Mouse (Mus musculus): ENCODE measurements around the gene Dnm1.
A peak's percentile ranks its signal among the peaks of the same experiment; 100 is the strongest.

The Dnm1 gene

GRCm38 (mm10) chr2:32353007-32353542 is at the start of gene Dnm1:
Gene Dnm1, minus strand, starts transcription at chr2:32353338.
- Histone ChIP-seq H3K27me3 (ENCODE audit: insufficient read depth, low read length) (peaks cover 53% of the 10 kb centered on the region), H3K4me1 (replicated peaks; ENCODE audit: low read depth, low read length) (peaks cover 61% of the 10 kb centered on the region), H3K9me3 (ENCODE audit: low read length) (no peaks in the 10 kb centered on the region), H3K4me3 (replicated peaks; ENCODE audit: low read length) (peak within 1 kb of the TSS; percentile 88), H3K36me3 (ENCODE audit: insufficient read depth, low read length) (no peaks in the 10 kb centered on the region)
- TF ChIP-seq NANOG (IDR thresholded peaks at IDR 0.05; ENCODE audit: borderline replicate concordance, low read length), result no peak
- no peak for TF ChIP-seq POU5F1 (IDR thresholded peaks at IDR 0.05; ENCODE audit: borderline replicate concordance, low read length)
- TF ChIP-seq CTCF (conservative IDR thresholded peaks at IDR 0.05; ENCODE audit: low read length), result peak; percentile 18; the same call in 1 of the 2 replicates

- peaks cover 10% of the 10 kb centered on the region for H3K9me3 ChIP-seq (ENCODE audit: low read length)
- H3K4me1 ChIP-seq (replicated peaks; ENCODE audit: low read depth, low read length), result peaks cover 53% of the 10 kb centered on the region
- peak overlapping the region; percentile 95 for H3K4me3 ChIP-seq (replicated peaks; ENCODE audit: low read length)
- H3K27me3 ChIP-seq (ENCODE audit: insufficient read depth, low read length), result no peaks in the 10 kb centered on the region
- peaks cover 26% of the 10 kb centered on the region for H3K36me3 ChIP-seq (ENCODE audit: insufficient read depth, low read length)
- TF ChIP-seq CTCF (conservative IDR thresholded peaks at IDR 0.05; ENCODE audit: low read length) (no peak), NANOG (IDR thresholded peaks at IDR 0.05; ENCODE audit: borderline replicate concordance, low read length) (no peak), POU5F1 (IDR thresholded peaks at IDR 0.05; ENCODE audit: borderline replicate concordance, low read length) (no peak)
These were observed 43.6 kb upstream of the Dnm1 start for GRCm38 (mm10) chr2:32396695-32397094.

GRCm38 (mm10) chr2:32395946-32396621 is 42.9 kb upstream of the Dnm1 start:
- TF ChIP-seq NANOG (IDR thresholded peaks at IDR 0.05; ENCODE audit: borderline replicate concordance, low read length) (no peak), CTCF (conservative IDR thresholded peaks at IDR 0.05; ENCODE audit: low read length) (no peak), POU5F1 (IDR thresholded peaks at IDR 0.05; ENCODE audit: borderline replicate concordance, low read length) (no peak)
- peak overlapping the region; percentile 95 for H3K4me3 ChIP-seq (replicated peaks; ENCODE audit: low read length)
- H3K4me1 ChIP-seq (replicated peaks; ENCODE audit: low read depth, low read length), result peaks cover 53% of the 10 kb centered on the region
- H3K27me3 ChIP-seq (ENCODE audit: insufficient read depth, low read length), result no peaks in the 10 kb centered on the region
- H3K9me3 ChIP-seq (ENCODE audit: low read length), result peaks cover 10% of the 10 kb centered on the region
- peaks cover 20% of the 10 kb centered on the region for H3K36me3 ChIP-seq (ENCODE audit: insufficient read depth, low read length)

GRCm38 (mm10) chr2:32395484-32395945 is 42.4 kb upstream of the Dnm1 start, which contains the start of gene Ptges2:
Gene Ptges2, plus strand, starts transcription at chr2:32395896.
- H3K4me1 ChIP-seq (replicated peaks; ENCODE audit: low read depth, low read length), result peaks cover 53% of the 10 kb centered on the region
- TF ChIP-seq POU5F1 (IDR thresholded peaks at IDR 0.05; ENCODE audit: borderline replicate concordance, low read length), result no peak
- TF ChIP-seq CTCF (conservative IDR thresholded peaks at IDR 0.05; ENCODE audit: low read length), result no peak
- TF ChIP-seq NANOG (IDR thresholded peaks at IDR 0.05; ENCODE audit: borderline replicate concordance, low read length), result no peak
- H3K9me3 ChIP-seq (ENCODE audit: low read length), result peaks cover 10% of the 10 kb centered on the region
- H3K27me3 ChIP-seq (ENCODE audit: insufficient read depth, low read length), result no peaks in the 10 kb centered on the region
- peak within 1 kb of the TSS; percentile 95 for H3K4me3 ChIP-seq (replicated peaks; ENCODE audit: low read length)
- peaks cover 15% of the 10 kb centered on the region for H3K36me3 ChIP-seq (ENCODE audit: insufficient read depth, low read length)

GRCm38 (mm10) chr2:32394973-32395372 is 41.8 kb upstream of the Dnm1 start:
- peak overlapping the region; percentile 95 for H3K4me3 ChIP-seq (replicated peaks; ENCODE audit: low read length)
- H3K36me3 ChIP-seq (ENCODE audit: insufficient read depth, low read length), result peaks cover 11% of the 10 kb centered on the region
- no peak for TF ChIP-seq POU5F1 (IDR thresholded peaks at IDR 0.05; ENCODE audit: borderline replicate concordance, low read length)
- no peak for TF ChIP-seq NANOG (IDR thresholded peaks at IDR 0.05; ENCODE audit: borderline replicate concordance, low read length)
- TF ChIP-seq CTCF (conservative IDR thresholded peaks at IDR 0.05; ENCODE audit: low read length), result no peak
- peaks cover 53% of the 10 kb centered on the region for H3K4me1 ChIP-seq (replicated peaks; ENCODE audit: low read depth, low read length)
- no peaks in the 10 kb centered on the region for H3K27me3 ChIP-seq (ENCODE audit: insufficient read depth, low read length)
- peaks cover 10% of the 10 kb centered on the region for H3K9me3 ChIP-seq (ENCODE audit: low read length)

GRCm38 (mm10) chr2:32392063-32392462 is 38.9 kb upstream of the Dnm1 start:
- Histone ChIP-seq H3K9me3 (ENCODE audit: low read length) (peaks cover 10% of the 10 kb centered on the region), H3K4me1 (replicated peaks; ENCODE audit: low read depth, low read length) (peaks cover 37% of the 10 kb centered on the region), H3K27me3 (ENCODE audit: insufficient read depth, low read length) (peaks cover 5% of the 10 kb centered on the region), H3K36me3 (ENCODE audit: insufficient read depth, low read length) (no peaks in the 10 kb centered on the region), H3K4me3 (replicated peaks; ENCODE audit: low read length) (no peak overlapping the region)
- no peak for TF ChIP-seq POU5F1 (IDR thresholded peaks at IDR 0.05; ENCODE audit: borderline replicate concordance, low read length)
- no peak for TF ChIP-seq CTCF (conservative IDR thresholded peaks at IDR 0.05; ENCODE audit: low read length)
- no peak for TF ChIP-seq NANOG (IDR thresholded peaks at IDR 0.05; ENCODE audit: borderline replicate concordance, low read length)

- TF ChIP-seq CTCF (conservative IDR thresholded peaks at IDR 0.05; ENCODE audit: low read length), result no peak
- TF ChIP-seq NANOG (IDR thresholded peaks at IDR 0.05; ENCODE audit: borderline replicate concordance, low read length), result no peak
- TF ChIP-seq POU5F1 (IDR thresholded peaks at IDR 0.05; ENCODE audit: borderline replicate concordance, low read length), result no peak
- peaks cover 14% of the 10 kb centered on the region for H3K9me3 ChIP-seq (ENCODE audit: low read length)
- H3K36me3 ChIP-seq (ENCODE audit: insufficient read depth, low read length), result no peaks in the 10 kb centered on the region
- H3K27me3 ChIP-seq (ENCODE audit: insufficient read depth, low read length), result peaks cover 11% of the 10 kb centered on the region
- H3K4me1 ChIP-seq (replicated peaks; ENCODE audit: low read depth, low read length), result peaks cover 33% of the 10 kb centered on the region
- peak overlapping the region; percentile 48 for H3K4me3 ChIP-seq (replicated peaks; ENCODE audit: low read length)
These were observed 37.7 kb upstream of the Dnm1 start for GRCm38 (mm10) chr2:32390871-32391270.

GRCm38 (mm10) chr2:32389157-32389556 is 36.0 kb upstream of the Dnm1 start:
- TF ChIP-seq CTCF (conservative IDR thresholded peaks at IDR 0.05; ENCODE audit: low read length) (no peak), POU5F1 (IDR thresholded peaks at IDR 0.05; ENCODE audit: borderline replicate concordance, low read length) (no peak), NANOG (IDR thresholded peaks at IDR 0.05; ENCODE audit: borderline replicate concordance, low read length) (no peak)
- H3K4me1 ChIP-seq (replicated peaks; ENCODE audit: low read depth, low read length), result peaks cover 26% of the 10 kb centered on the region
- peaks cover 17% of the 10 kb centered on the region for H3K9me3 ChIP-seq (ENCODE audit: low read length)
- no peaks in the 10 kb centered on the region for H3K36me3 ChIP-seq (ENCODE audit: insufficient read depth, low read length)
- no peak overlapping the region for H3K4me3 ChIP-seq (replicated peaks; ENCODE audit: low read length)
- H3K27me3 ChIP-seq (ENCODE audit: insufficient read depth, low read length), result peaks cover 22% of the 10 kb centered on the region
